Mouse (Mus musculus) cerebellum, adult 9-10 months (tissue): ENCODE results near the gene Smim24.

Experiments used
- DNase-seq: peaks from one replicate; pipeline ENCODE4 v3.0.0; 2022

The Smim24 gene

GRCm38 (mm10) chr10:81423476-81424245, 30.8 kb downstream of the Smim24 start:
- DNase-seq, result peak; percentile 70

GRCm38 (mm10) chr10:81424246-81425051, 31.6 kb downstream of the Smim24 start:
- DNase-seq, result peak; percentile 92

- DNase-seq, result peak; percentile 77
Measured at GRCm38 (mm10) chr10:81425236-81425850, 32.5 kb downstream of the Smim24 start.

- peak; percentile 65 for DNase-seq
Measured at GRCm38 (mm10) chr10:81426081-81426671, 33.3 kb downstream of the Smim24 start.

GRCm38 (mm10) chr10:81426897-81427296, 34.0 kb downstream of the Smim24 start:
- DNase-seq, result peak; percentile 77

- DNase-seq, result peak; percentile 61
Measured at GRCm38 (mm10) chr10:81427327-81427726, 34.5 kb downstream of the Smim24 start.

GRCm38 (mm10) chr10:81427804-81428506, 35.1 kb downstream of the Smim24 start:
- peak; percentile 84 for DNase-seq

DNA sequence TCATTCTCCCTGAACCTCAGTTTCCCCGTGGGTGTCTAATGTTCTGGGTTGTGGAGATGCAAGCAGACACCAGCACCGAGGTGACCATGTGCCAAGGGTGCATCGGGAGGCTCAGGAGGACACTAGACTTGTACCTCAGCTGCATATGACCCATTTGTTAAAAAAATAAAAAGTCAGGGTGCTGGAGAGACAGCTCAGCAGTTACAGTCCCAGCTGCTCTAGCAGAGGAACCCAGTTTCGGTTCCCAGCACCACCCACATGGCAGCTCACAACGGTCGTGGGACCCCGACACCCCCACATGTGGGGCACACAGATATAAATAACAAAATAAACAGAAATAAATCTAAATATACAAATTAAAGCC, 35.6 kb downstream of the Smim24 start:
- no peak for DNase-seq

GRCm38 (mm10) chr10:81429092-81429491, 36.2 kb downstream of the Smim24 start:
- peak; percentile 68 for DNase-seq

- peak; percentile 86 for DNase-seq
Measured at GRCm38 (mm10) chr10:81429605-81430061, 36.8 kb downstream of the Smim24 start.

- peak; percentile 86 for DNase-seq
Measured at GRCm38 (mm10) chr10:81430141-81430830, 37.4 kb downstream of the Smim24 start.

GRCm38 (mm10) chr10:81430831-81431525, 38.1 kb downstream of the Smim24 start:
- DNase-seq, result peak; percentile 89

- DNase-seq, result peak; percentile 83
Measured at GRCm38 (mm10) chr10:81431526-81432168, 38.8 kb downstream of the Smim24 start.

GRCm38 (mm10) chr10:81432169-81432867, 39.5 kb downstream of the Smim24 start:
- no peak for DNase-seq

GRCm38 (mm10) chr10:81432868-81433262, 40.0 kb downstream of the Smim24 start:
- peak; percentile 98 for DNase-seq

- DNase-seq, result peak; percentile 74
Measured at GRCm38 (mm10) chr10:81433541-81434289, 40.9 kb downstream of the Smim24 start.

DNA sequence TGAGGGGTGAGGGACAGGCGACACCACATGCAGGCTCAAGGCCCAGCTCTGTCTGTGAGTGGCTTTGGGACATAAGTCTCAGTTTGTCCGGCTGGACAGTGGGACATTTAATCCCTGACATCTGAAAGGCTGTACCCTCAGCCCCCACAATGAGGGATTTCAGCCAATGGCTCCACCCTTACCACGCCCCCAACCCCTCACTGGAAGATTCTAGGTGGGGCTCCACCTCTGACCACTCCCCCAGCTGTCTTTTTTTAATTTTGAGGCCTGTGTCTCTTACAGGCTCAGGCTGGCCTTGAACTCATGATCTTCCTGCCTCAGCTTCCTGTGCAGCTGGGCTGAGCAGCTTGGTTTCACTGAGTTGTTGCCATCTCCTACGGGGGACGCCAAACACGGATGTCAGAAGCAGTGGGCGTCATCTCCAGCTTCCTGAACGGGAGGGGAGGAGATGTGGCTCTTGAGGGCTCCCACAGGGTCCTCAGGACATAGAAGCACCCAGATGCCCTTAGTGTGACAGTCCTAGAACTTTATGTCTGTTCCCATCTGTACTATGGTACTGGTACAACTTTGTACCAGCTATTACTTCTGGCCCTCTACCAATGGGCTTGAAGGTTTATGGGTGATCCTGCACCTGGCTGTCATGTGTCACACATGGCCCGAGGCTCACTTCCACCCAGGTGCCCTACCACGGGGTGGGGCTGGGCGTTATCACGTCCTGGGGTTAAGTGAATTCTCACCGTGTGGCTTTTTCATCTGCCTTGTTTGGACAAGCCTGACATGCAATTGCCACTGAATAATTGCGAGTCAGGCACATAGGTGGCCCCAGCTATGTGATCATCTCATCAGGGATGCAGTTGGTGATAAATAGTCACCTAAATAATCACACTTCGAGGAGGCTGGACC, 41.8 kb downstream of the Smim24 start:
- DNase-seq, result peak; percentile 62

GRCm38 (mm10) chr10:81435436-81435835, 42.6 kb downstream of the Smim24 start:
- peak; percentile 90 for DNase-seq
